Mouse (Mus musculus) forebrain, postnatal 0 days (tissue): ENCODE results near the gene Olfr376. TPM values are rescaled to one million over a fixed set of nuclear protein-coding genes. Genes with fewer than 3 reads are reported as not detected.

Experiments used
- ATAC-seq: fragments of 200-750 bp; cut with Nextera tagmentation; 2 replicates; pipeline ENCODE4 v1.8.0; 2017; ENCODE audit warnings: mild to moderate bottlenecking, moderate library complexity
- DNase-seq: peaks from one replicate; pipeline ENCODE4 v3.0.0-alpha.2; 2015
- H3K27ac ChIP-seq: fragments of 300-500 bp; sonication (generic); 2 replicates; pipeline ENCODE4 v1.5.1; 2014; ENCODE audit warnings: low read depth, mild to moderate bottlenecking, antibody characterized with exemption, low read length, moderate library complexity, mixed read lengths
- H3K27me3 ChIP-seq: fragments of 300-500 bp; sonication (generic); 2 replicates; pipeline ENCODE4 v1.6.1; 2014; ENCODE audit warnings: mild to moderate bottlenecking, low read length, mixed read lengths; ENCODE audit not compliant: insufficient read depth
- H3K36me3 ChIP-seq: fragments of 300-500 bp; sonication (generic); 2 replicates; pipeline ENCODE4 v1.6.1; 2014; ENCODE audit warnings: mild to moderate bottlenecking, moderate library complexity; ENCODE audit not compliant: insufficient read depth
- H3K4me1 ChIP-seq: fragments of 300-500 bp; sonication (generic); 2 replicates; pipeline ENCODE4 v1.6.1; 2014; ENCODE audit warnings: antibody characterized with exemption; ENCODE audit not compliant: insufficient read depth
- H3K4me2 ChIP-seq: fragments of 300-500 bp; sonication (generic); 2 replicates; pipeline ENCODE4 v1.6.1; 2014; ENCODE audit warnings: low read depth, mild to moderate bottlenecking, moderate library complexity
- H3K4me3 ChIP-seq: fragments of 300-500 bp; sonication (generic); 2 replicates; pipeline ENCODE4 v1.5.1; 2014; ENCODE audit warnings: low read depth, low read length, mixed read lengths
- H3K9ac ChIP-seq: fragments of 300-500 bp; sonication (generic); 2 replicates; pipeline ENCODE4 v1.6.1; 2014; ENCODE audit warnings: mild to moderate bottlenecking
- H3K9me3 ChIP-seq: fragments of 300-500 bp; sonication (generic); 2 replicates; pipeline ENCODE4 v1.6.1; 2016; ENCODE audit warnings: low read length
- CTCF ChIP-seq: sonication (generic); IDR thresholded peaks from 2 replicates; pipeline ENCODE4 v1.5.1; 2016; ENCODE audit warnings: antibody characterized with exemption, control low read depth, low read depth
- WGBS: fragments of 180-500 bp; shearing (Covaris S2); extraction: QIAGEN DNeasy Blood & Tissue Kit; methylation state at CpG from one replicate; pipeline ENCODE4 v1.1.7; 2014; 5-methylcytosine and 5-hydroxymethylcytosine counted together
- polyA plus RNA-seq: library from polyadenylated mRNA; unstranded; fragments of >200 nt; fragmentation: Nextera tagmentation; extraction: Ambion mirVana; gene quantifications from 2 replicates; pipeline ENCODE4 v1.2.1, GENCODE M21; 2015
- total RNA-seq: library from RNA; depleted of rRNA; stranded (reverse); fragments of >200 nt; gene quantifications from 2 replicates; pipeline ENCODE4 v1.2.3, GENCODE M21; 2014; rRNA removed

Gene Olfr376
- total RNA-seq (not detected in 2 replicates), polyA plus RNA-seq (not detected in 2 replicates)

DNA sequence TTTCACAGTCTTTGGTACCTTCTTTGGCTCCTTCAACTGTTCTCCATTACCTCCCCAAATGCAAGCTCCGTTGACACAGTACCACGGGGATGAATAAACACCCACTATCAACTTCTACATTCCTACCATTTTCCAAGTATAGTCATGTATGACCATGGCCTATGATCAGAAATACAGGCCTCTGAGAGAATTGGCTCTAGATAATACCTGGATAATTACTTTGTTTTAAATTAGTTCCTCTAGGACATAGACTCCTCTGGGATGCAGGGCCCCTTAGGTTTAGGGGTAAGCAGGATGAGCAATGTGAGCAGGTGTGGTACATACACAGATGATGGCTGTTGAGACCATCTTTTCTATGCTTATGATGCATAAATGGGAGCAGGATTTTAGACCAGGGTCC is at the start of gene Olfr376:
Olfr376 (plus strand) TSS at position 301 of the 400 bp plus-strand sequence.
- no peak for TF ChIP-seq CTCF
- no peak for ATAC-seq
- no peak for DNase-seq
- Histone ChIP-seq H3K4me2 (no peak within 1 kb of the TSS), H3K36me3 (no peaks in the 10 kb centered on the region), H3K4me1 (no peaks in the 10 kb centered on the region), H3K9me3 (no peaks in the 10 kb centered on the region), H3K27me3 (no peaks in the 10 kb centered on the region), H3K9ac (no peak within 1 kb of the TSS), H3K27ac (no peak within 1 kb of the TSS), H3K4me3 (no peak within 1 kb of the TSS)
- 94% methylated on average over 2 of the region's 2 CpGs for WGBS

- DNase-seq (no peak), ATAC-seq (no peak)
- no peak for TF ChIP-seq CTCF
- Histone ChIP-seq H3K4me3 (no peak overlapping the region), H3K27me3 (no peaks in the 10 kb centered on the region), H3K27ac (no peak overlapping the region), H3K4me1 (no peaks in the 10 kb centered on the region), H3K4me2 (no peak overlapping the region), H3K9ac (no peak overlapping the region), H3K36me3 (no peaks in the 10 kb centered on the region), H3K9me3 (no peaks in the 10 kb centered on the region)
- 71% methylated on average over 9 of the region's 9 CpGs for WGBS
Observed at GRCm38 (mm10) chr11:73323906-73324830, 46.9 kb upstream of the Olfr376 start.

GRCm38 (mm10) chr11:73326485-73326886 is 44.6 kb upstream of the Olfr376 start:
- no peaks in the 10 kb centered on the region for H3K27me3 ChIP-seq
- no peaks in the 10 kb centered on the region for H3K9me3 ChIP-seq
- no peak overlapping the region for H3K4me2 ChIP-seq
- no peak for DNase-seq
- no peaks in the 10 kb centered on the region for H3K4me1 ChIP-seq
- no peak overlapping the region for H3K4me3 ChIP-seq
- no peak overlapping the region for H3K9ac ChIP-seq
- H3K36me3 ChIP-seq = no peaks in the 10 kb centered on the region
- H3K27ac ChIP-seq = no peak overlapping the region
- 72% methylated on average over 12 of the region's 12 CpGs for WGBS
- no peak for TF ChIP-seq CTCF
- no peak for ATAC-seq

- no peaks in the 10 kb centered on the region for H3K36me3 ChIP-seq
- no peaks in the 10 kb centered on the region for H3K4me1 ChIP-seq
- ATAC-seq (no peak), DNase-seq (no peak)
- no peak for TF ChIP-seq CTCF
- no peaks in the 10 kb centered on the region for H3K27me3 ChIP-seq
- H3K9me3 ChIP-seq = no peaks in the 10 kb centered on the region
- no peak overlapping the region for H3K9ac ChIP-seq
- H3K4me3 ChIP-seq = no peak overlapping the region
- WGBS = 74% methylated on average over 4 of the region's 4 CpGs
- no peak overlapping the region for H3K27ac ChIP-seq
- H3K4me2 ChIP-seq = no peak overlapping the region
Observed at GRCm38 (mm10) chr11:73327361-73327760, 43.7 kb upstream of the Olfr376 start.

DNA sequence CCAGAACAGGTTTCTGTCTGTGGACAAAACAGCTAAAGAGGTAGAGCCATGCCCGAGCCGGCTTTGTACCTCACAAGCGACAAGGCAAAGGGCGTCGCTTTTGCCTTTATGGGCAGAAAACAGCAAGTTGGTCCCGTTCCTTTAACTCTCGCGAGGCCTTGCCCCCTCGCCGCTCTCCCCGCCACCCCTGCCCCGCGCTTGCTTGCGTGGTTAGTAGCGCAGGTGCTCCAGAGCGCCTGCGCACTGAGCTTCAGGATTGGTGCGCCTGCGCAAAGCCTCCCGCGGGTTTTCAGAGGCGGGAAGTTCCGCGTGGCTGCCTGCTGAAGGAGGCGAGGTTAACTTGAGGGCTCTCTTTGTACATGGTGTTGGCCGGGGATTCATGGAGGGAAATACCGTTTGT is 41.6 kb upstream of the Olfr376 start, which contains the start of the genes Aspa, Gm49340 and Spata22:
Aspa (minus strand) TSS at position 155 of the 400 bp plus-strand sequence.
Gm49340 (plus strand) TSS at position 300 of the 400 bp plus-strand sequence.
Spata22 (plus strand) TSS at position 300 of the 400 bp plus-strand sequence.
- Histone ChIP-seq H3K4me3 (no peak within 1 kb of the TSS), H3K27ac (no peak within 1 kb of the TSS), H3K4me2 (no peak within 1 kb of the TSS), H3K9me3 (no peaks in the 10 kb centered on the region), H3K9ac (no peak within 1 kb of the TSS), H3K27me3 (no peaks in the 10 kb centered on the region), H3K4me1 (no peaks in the 10 kb centered on the region), H3K36me3 (no peaks in the 10 kb centered on the region)
- 81% methylated on average over 27 of the region's 27 CpGs for WGBS
- TF ChIP-seq CTCF = no peak
- no peak for ATAC-seq
- no peak for DNase-seq

DNA sequence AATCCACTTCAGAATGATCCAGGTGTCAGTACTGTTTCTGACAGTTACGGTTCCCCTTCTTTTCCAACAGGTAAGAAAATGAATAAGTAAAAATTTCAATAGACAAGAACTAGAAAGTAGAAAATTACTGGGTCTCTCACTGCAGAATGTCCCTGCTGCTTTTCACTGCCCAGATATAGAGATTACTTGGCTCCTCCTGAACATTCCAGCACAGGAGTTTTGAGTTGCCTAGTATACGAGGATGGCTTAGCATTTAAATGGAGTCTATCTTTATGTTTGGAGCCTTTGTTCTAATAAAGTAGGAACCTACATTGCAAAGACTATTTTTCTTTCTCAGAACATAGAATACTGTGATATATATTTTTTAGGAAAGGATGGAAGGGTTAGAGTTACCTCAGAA is 37.7 kb upstream of the Olfr376 start:
- no peak for DNase-seq
- 51% methylated on average over 2 of the region's 2 CpGs for WGBS

DNA sequence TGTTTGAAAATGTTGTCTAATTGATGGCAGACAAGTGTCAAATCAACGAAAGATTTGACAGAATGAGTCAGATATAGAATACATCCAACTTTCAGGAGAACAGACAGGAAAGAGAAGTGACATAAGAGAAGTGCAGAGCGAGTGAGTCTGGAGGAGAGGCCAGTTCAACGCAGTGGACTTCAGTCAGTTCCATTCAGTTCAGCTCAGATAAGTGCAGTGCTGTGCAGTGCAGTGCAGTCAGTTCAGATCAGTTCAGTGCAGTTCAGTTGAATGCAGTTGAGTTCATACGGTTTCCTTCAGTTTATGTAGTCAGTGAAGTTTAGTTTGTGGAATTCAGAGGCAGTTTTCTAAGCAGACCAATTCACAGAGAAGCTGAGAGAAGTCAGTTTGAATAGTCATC is 34.1 kb upstream of the Olfr376 start:
- H3K4me1 ChIP-seq = no peaks in the 10 kb centered on the region
- no peaks in the 10 kb centered on the region for H3K27me3 ChIP-seq
- DNase-seq (no peak), ATAC-seq (no peak)
- H3K4me2 ChIP-seq = no peak overlapping the region
- no peaks in the 10 kb centered on the region for H3K9me3 ChIP-seq
- no peak overlapping the region for H3K4me3 ChIP-seq
- H3K36me3 ChIP-seq = no peaks in the 10 kb centered on the region
- H3K9ac ChIP-seq = no peak overlapping the region
- no peak overlapping the region for H3K27ac ChIP-seq
- 72% methylated on average over 4 of the region's 4 CpGs for WGBS
- TF ChIP-seq CTCF = no peak

More for the DNA sequence above, 37.7 kb upstream of the Olfr376 start:
- TF ChIP-seq CTCF = no peak
- ATAC-seq = no peak
- Histone ChIP-seq H3K27me3 (no peaks in the 10 kb centered on the region), H3K9ac (no peak overlapping the region), H3K4me3 (no peak overlapping the region), H3K9me3 (no peaks in the 10 kb centered on the region), H3K4me2 (no peak overlapping the region), H3K4me1 (no peaks in the 10 kb centered on the region), H3K27ac (no peak overlapping the region), H3K36me3 (no peaks in the 10 kb centered on the region)
